Mouse (Mus musculus): ENCODE measurements around the gene AL607142.1. TPM values are rescaled to one million over a fixed set of nuclear protein-coding genes. Genes with fewer than 3 reads are reported as not detected.

Gene AL607142.1
- not detected for polyA plus RNA-seq (2017; shearing (Covaris generic))

GRCm38 (mm10) chr4:120064696-120065095 lies at the start of gene AL607142.1:
AL607142.1 (plus strand) TSS chr4:120064996.
- no peak for ATAC-seq

DNA sequence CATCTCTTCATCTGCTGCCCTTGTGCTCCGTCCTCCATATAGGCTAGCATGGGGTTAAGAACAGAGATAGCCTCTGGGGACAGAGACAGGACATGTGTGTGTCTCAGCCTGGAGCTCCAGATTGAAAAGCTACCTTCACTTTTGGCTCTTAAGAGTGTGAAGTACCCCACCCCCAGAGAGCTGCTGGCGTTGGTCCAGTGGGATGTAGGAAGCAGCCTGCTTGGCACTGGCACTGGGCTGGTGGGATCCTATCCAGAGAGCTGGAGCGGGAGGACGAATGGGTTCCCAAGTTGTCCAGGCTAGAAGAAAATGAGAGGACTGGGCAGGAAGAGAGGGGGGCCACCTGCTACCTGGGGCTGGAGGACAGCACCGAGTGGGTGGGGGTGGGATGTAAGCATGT lies 46.4 kb upstream of the AL607142.1 start:
- no peak for ATAC-seq

DNA sequence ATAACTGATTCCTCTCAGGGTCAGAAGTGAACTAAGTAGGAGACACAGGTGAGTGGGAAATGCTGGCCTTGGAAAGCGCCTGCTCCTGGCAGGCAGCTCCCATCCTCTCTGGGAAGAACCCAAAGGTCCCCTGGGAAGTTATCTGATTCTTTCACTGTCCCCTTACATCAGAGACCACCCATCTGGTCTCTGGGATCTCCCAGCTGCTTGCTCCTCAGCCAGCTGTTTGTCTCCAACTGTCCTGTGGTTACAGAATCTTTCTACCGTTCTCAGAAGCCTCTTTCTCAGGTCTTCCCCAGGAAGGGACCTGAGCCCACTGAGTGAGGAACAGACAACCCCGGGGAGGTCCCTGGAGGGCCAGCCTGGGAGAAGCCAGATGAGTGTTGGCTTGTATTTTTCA lies 42.4 kb upstream of the AL607142.1 start:
- ATAC-seq: no peak

- no peak for ATAC-seq
Observed at GRCm38 (mm10) chr4:120023221-120023840, 41.5 kb upstream of the AL607142.1 start.

DNA sequence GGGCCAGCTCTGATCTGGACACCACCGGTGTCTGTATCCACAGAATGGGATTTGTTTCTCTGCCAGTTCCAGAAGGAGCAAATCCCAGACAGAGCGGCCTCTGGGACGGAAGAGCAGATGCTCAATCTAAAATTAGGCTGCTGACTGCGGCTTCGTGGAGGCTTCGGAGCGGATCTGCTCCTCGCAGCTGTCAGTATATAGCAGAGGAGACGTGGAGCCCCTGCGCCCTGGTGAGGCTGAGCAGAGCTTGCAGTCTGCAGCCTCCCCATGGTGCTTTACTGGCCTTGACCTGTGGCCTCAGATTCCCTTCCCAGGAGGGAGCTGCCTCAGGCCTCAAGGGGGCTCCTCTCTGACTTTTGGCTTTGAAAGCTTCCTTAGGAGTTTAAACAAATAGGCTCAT lies 40.7 kb upstream of the AL607142.1 start:
- ATAC-seq: no peak

- no peak for ATAC-seq
Observed at GRCm38 (mm10) chr4:120027671-120028070, 37.1 kb upstream of the AL607142.1 start.

DNA sequence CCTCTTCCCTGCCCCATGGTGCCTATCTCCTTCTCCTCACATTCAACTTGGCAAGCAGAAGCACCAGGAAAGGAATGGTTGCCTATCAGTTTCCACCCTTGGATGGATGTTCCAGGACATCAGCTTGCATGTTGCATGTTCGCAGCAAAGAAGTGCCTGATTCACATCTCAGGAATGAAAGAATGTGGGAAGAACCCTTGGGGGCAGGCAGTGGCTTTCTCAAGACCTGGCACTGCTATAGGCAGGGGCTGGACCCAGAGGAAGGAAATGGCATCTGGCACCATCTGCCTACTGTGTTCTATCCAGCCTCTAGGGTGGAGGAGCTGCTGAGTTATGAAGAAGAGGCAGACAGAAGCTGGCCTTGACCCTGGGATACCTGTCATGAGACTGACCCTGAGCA lies 34.9 kb upstream of the AL607142.1 start:
- no peak for ATAC-seq

DNA sequence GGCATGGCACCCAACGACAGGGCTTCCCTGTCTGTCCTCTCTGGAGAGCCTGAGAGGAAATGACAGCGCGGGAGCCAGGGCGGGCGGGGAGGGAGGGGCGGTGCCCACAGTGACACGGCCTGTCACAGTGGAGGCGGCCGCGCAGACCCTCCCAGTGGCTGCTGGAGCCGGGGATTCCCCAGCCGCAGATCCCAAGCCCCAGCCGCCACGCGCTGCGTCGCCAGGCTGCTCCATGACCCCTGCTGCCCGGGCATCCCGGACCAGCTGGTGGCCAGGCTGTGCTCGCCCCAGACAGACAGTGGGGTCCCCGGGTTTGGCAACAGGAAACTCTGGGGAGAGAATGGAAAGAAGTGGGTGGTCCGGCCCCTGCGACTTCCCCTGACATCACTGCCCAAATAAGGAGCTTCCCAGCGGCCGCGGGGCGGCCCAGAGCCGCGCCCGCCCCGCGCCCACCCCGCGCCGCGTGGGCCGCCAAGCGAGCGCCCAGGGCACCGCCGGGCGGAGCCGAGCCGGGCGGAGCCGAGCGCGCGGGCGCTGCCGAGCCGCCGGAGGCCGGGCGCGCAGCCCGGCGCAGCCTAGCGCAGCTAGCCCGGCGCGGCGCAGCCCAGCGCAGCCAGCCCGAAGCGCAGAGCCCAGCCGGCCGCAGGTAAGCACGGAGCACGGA lies 32.3 kb upstream of the AL607142.1 start:
- peak; percentile 67 for ATAC-seq

- peak; percentile 5 for ATAC-seq
Observed at GRCm38 (mm10) chr4:120032984-120033355, 31.8 kb upstream of the AL607142.1 start.

DNA sequence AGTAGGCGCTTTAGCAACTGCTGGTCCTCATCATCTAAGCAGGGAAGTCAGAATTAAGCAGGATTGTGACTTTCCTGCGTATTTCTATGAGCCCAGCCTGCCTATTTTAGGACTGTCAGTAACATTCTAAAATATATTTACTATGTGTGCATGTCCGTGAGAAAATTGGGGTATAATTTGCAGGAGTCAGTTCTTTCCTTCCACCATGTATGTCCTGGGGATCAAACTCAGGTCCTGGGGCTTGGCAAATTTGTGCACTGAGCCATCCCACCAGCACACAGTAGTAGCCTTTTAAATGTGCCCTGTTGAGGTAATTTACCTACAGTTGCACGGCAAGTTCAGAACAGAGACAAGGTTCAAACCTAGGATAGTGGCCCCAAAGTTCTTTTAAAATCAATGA lies 28.5 kb upstream of the AL607142.1 start:
- no peak for ATAC-seq

- peak; percentile 10 for ATAC-seq
Observed at GRCm38 (mm10) chr4:120037007-120037406, 27.8 kb upstream of the AL607142.1 start.

DNA sequence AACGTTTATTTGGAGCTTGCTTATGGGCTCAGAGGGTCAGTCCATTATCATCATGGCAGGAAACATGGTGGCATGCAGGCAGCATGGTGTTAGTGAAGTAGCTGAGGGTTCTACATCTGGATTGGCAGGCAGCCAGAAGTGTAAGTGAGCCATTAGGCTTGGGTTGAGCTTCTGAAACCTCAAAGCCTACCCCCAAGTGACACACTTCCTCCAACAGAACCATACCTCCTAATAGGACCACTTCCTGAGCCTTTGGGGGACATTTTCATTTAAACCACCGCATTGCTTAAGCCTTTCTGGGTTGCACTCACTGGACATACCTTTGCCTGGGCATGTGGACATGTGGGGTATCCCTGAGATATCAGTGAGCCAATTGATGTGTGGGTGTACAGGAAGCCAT lies 23.3 kb upstream of the AL607142.1 start:
- ATAC-seq: no peak

DNA sequence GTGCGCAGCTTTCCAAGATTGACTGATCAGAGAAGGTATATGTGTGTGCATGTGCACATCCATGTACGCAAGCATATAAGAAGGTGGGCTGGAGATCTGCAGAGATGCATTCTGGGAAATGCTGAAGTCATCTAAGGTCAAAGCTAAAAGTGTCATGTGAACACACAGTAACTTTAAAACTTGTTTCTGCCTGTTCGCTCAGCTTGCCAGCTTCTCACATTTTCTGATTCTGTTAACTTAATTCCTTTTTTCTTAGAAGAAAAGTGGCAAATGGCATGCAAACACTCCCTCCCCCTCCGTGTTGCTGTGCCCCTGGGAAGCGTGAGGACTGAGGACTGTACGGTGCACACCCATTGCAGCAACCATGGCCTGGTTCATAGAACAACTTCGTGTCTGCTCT lies 22.3 kb upstream of the AL607142.1 start:
- ATAC-seq: no peak

- ATAC-seq: no peak
Observed at GRCm38 (mm10) chr4:120044612-120045011, 20.2 kb upstream of the AL607142.1 start.

DNA sequence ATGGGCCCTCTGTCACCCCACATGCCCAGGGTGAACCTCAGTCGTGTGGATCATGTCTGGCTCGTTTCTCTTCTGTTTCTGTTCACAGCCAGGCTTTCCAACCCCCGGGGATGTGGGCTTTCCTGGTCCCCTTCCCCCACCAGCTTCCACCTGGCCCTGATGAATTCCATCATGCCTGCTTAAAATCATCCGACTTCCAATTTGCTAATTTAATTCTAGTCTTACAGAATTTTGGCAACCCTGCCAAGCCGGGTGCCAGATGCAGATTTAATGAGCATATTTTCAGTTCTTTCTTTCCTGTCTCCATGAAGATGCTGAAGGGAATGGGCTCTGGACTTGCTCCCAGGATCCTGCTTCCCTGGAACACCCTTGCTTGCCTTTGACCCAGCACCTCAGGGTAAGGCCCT lies 19.7 kb upstream of the AL607142.1 start:
- ATAC-seq: no peak

DNA sequence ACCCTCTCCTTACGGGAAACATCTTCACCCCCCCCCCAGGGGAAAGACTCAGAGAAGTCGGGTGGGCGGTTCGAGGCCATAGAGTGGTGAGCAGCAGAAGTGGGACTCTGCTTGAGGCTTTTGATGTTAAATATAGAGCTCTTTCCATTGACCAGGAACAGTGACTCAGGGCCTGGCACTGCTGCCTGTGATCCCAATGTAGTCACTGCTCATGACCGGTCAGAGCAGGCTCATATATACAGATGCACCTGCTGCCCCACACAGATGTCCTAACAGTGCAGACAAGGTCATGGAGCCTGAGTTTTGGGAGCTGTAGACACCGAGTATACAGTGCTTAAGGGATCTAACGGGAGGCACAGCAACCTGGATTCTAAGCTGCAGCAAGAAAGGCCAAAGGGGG lies 18.9 kb upstream of the AL607142.1 start:
- no peak for ATAC-seq

DNA sequence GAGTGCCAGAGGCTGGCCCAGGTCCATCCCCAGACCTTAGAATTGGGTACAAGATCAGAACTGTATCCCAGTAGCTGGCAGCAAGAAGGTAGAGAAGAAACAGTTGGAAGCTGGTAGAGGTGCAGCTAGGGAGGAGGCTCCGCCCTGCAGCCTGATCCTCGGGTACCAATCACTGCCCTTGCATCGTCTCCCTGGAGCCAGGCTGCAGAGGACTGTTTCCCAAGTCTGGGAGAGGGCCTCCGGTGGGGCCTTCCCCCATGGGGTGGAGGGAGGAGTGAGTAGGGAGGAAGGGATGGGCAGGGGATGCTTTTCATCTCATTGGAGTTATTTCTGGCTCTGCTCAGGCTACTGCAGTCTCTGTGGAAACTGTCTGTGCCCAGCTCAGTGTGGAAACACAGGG lies 17.7 kb upstream of the AL607142.1 start:
- ATAC-seq: no peak

DNA sequence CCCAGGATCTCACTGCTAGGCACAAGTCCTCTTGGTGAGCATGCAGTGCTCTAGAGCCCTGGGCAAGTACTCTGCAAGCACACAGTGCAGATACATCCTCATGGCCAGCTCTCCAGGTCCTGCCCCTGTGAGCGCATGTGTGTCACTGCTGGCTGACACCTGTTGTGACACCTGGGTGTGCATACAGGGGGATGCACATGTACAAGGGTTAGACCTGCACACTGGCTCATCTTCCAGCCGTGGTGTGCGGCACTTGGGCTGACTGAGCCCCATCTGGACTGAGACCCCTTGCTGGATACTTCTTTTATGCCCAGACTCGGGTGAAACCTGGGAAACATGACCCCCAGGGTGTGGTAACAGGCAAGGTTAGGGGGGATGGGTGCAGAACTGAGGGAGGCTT lies 16.5 kb upstream of the AL607142.1 start:
- ATAC-seq: no peak

DNA sequence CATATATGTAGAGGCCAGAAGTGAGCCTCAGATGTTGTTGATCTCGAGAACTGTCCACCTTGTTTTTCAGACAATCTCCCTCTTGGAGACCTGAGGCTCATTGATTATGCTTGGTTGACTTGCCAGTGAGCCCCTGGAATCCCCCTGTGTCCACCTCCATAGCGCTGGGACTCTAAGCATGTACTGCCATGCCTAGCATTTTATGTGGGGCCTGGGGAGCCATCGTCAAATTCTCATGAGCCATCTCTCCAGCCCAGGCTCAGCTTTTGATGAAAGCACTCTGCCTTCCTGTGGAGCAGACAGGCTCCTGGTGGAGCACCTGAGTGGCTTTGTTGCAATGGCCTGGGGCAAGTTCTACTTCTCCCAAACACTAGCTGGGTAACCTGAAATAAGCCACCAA lies 14.9 kb upstream of the AL607142.1 start:
- ATAC-seq: no peak

DNA sequence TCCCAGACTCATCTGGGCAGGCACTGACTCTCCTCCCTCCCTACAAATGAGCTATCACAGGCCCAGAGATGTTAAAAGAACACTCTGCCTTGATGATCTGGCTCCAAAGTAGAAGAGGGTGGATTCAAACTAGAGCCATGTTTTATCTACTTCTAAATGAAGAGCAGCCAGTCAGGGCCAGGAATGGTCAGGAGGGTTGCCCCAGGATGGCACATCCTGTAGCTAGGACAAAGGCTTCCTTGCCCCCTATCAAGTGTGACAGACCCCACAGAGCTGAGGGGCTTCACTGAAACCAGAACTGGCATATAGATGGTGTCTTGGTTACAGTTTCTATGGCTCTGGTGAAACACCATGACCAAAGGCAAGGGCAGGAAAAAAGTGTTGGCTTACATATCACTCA lies 12.3 kb upstream of the AL607142.1 start:
- ATAC-seq: no peak

GRCm38 (mm10) chr4:120053026-120054005 lies 11.5 kb upstream of the AL607142.1 start:
- ATAC-seq: peak; percentile 63

DNA sequence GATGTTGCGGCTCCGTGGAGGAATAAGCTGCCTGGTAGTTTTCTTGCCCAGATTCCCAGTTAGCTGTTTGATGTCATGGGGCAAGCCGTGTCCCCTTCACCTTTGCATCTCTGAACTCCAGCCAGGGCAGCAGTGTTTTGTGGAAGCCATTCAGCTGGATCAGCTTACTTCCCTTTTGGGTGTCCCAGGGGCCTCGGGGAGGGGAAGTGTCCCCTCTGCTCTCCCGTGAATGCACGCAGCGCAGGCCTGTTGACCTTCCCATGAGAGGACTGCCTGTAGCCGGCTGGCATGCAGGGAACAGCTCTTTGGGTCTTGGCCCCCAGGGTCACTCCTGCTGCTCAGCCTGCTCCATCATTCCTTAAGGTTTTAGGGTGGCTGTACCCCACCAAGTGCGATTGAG lies 10.7 kb upstream of the AL607142.1 start:
- no peak for ATAC-seq

GRCm38 (mm10) chr4:120056451-120056850 lies 8.3 kb upstream of the AL607142.1 start:
- ATAC-seq: no peak

- ATAC-seq: no peak
Observed at GRCm38 (mm10) chr4:120057529-120057928, 7.3 kb upstream of the AL607142.1 start.

All from activated CD4-positive, CD25-positive, alpha-beta regulatory T cell, adult 4 months (primary cell).